Mouse (Mus musculus) lung, adult 2 months (tissue): ENCODE measurements around the gene Ethe1. TPM values are rescaled to one million over a fixed set of nuclear protein-coding genes. Genes with fewer than 3 reads are reported as not detected.

ENCODE experiments used
- DNase-seq: peaks from one replicate; pipeline ENCODE4 v3.0.0; 2022
- H3K4me1 ChIP-seq: fragments of 200-500 bp; 2 replicates; pipeline ENCODE4 v1.6.1; 2011; ENCODE audit warnings: low read length; ENCODE audit not compliant: control insufficient read depth, insufficient read depth
- H3K4me3 ChIP-seq: fragments of 200-500 bp; replicated peaks from 2 replicates; pipeline ENCODE3; 2011; ENCODE audit warnings: low read depth, mild to moderate bottlenecking, control low read depth, low read length; ENCODE audit errors: extremely low read depth
- CTCF ChIP-seq: fragments of 200-500 bp; IDR thresholded peaks from 2 replicates; pipeline ENCODE4 v1.5.1; 2011; ENCODE audit warnings: mild to moderate bottlenecking, low read length, control low read depth; ENCODE audit not compliant: insufficient read depth
- POLR2A ChIP-seq: fragments of 200-500 bp; IDR thresholded peaks from 2 replicates; pipeline ENCODE4 v1.6.1; 2011; ENCODE audit warnings: low read depth, mild to moderate bottlenecking, control low read depth, low read length, borderline replicate concordance; ENCODE audit errors: extremely low read depth
- WGBS: fragments of 180-500 bp; shearing (Covaris S2); methylation state at CpG from one replicate; pipeline ENCODE4 v1.1.7; 2018; 5-methylcytosine and 5-hydroxymethylcytosine counted together
- polyA plus RNA-seq: library from polyadenylated mRNA; depleted of rRNA; stranded (reverse); fragments of >200 nt; gene quantifications from 2 replicates; pipeline ENCODE4 v1.2.3, GENCODE M21; 2012

The Ethe1 gene
- polyA plus RNA-seq, 1 experiment, result 24.5 TPM

GRCm38 (mm10) chr7:24572455-24572854 is 14.9 kb upstream of the Ethe1 start:
- TF ChIP-seq POLR2A, result no peak
- no peak for TF ChIP-seq CTCF
- Histone ChIP-seq H3K4me1 (no peaks in the 10 kb centered on the region), H3K4me3 (no peak overlapping the region)
- WGBS, result 62% methylated on average over 5 of the region's 5 CpGs
- DNase-seq, result no peak

GRCm38 (mm10) chr7:24574224-24574796 is 13.0 kb upstream of the Ethe1 start:
- no peak for TF ChIP-seq POLR2A
- TF ChIP-seq CTCF, result no peak
- 48% methylated on average over 12 of the region's 12 CpGs for WGBS

GRCm38 (mm10) chr7:24577811-24578210 is 9.5 kb upstream of the Ethe1 start:
- Histone ChIP-seq H3K4me3 (no peak overlapping the region), H3K4me1 (no peaks in the 10 kb centered on the region)
- 89% methylated on average over 10 of the region's 10 CpGs for WGBS
- no peak for TF ChIP-seq POLR2A
- no peak for TF ChIP-seq CTCF
- DNase-seq, result no peak

More at GRCm38 (mm10) chr7:24574224-24574796, 13.0 kb upstream of the Ethe1 start:
- Histone ChIP-seq H3K4me3 (no peak overlapping the region), H3K4me1 (no peaks in the 10 kb centered on the region)
- DNase-seq, result no peak

- DNase-seq, result no peak
- TF ChIP-seq POLR2A (no peak), CTCF (no peak)
- Histone ChIP-seq H3K4me1 (peaks cover 7% of the 10 kb centered on the region; the same call in 1 of the 2 replicates), H3K4me3 (no peak overlapping the region)
- WGBS, result 83% methylated on average over 6 of the region's 6 CpGs
These were observed 2.5 kb upstream of the Ethe1 start for GRCm38 (mm10) chr7:24584876-24585275.

- TF ChIP-seq POLR2A (no peak), CTCF (no peak)
- 55% methylated on average over 16 of the region's 16 CpGs for WGBS
These were observed 1.3 kb upstream of the Ethe1 start for GRCm38 (mm10) chr7:24585995-24586394.

GRCm38 (mm10) chr7:24586828-24587227 is 515 bp upstream of the Ethe1 start:
- TF ChIP-seq POLR2A, result no peak
- no peak for TF ChIP-seq CTCF
- H3K4me1 ChIP-seq, result peaks cover 7% of the 10 kb centered on the region; the same call in 1 of the 2 replicates
- H3K4me3 ChIP-seq, result no peak overlapping the region
- no peak for DNase-seq
- WGBS, result 10% methylated on average over 8 of the region's 8 CpGs

More at GRCm38 (mm10) chr7:24585995-24586394, 1.3 kb upstream of the Ethe1 start:
- Histone ChIP-seq H3K4me3 (no peak overlapping the region), H3K4me1 (peaks cover 7% of the 10 kb centered on the region; the same call in 1 of the 2 replicates)
- no peak for DNase-seq

- Histone ChIP-seq H3K4me1 (peaks cover 7% of the 10 kb centered on the region; the same call in 1 of the 2 replicates), H3K4me3 (no peak overlapping the region)
- DNase-seq, result no peak
- WGBS, result 36% methylated on average over 13 of the region's 13 CpGs
- TF ChIP-seq CTCF (no peak), POLR2A (no peak)
These were observed 993 bp downstream of the Ethe1 start for GRCm38 (mm10) chr7:24588336-24588735.

GRCm38 (mm10) chr7:24591735-24592134 is 4.4 kb downstream of the Ethe1 start:
- no peak for TF ChIP-seq POLR2A
- TF ChIP-seq CTCF, result no peak
- peaks cover 7% of the 10 kb centered on the region; the same call in 1 of the 2 replicates for H3K4me1 ChIP-seq
- H3K4me3 ChIP-seq, result no peak overlapping the region
- WGBS, result 67% methylated on average over 5 of the region's 5 CpGs
- DNase-seq, result no peak

GRCm38 (mm10) chr7:24592163-24592562 is 4.8 kb downstream of the Ethe1 start:
- 49% methylated on average over 4 of the region's 4 CpGs for WGBS
- peaks cover 7% of the 10 kb centered on the region; the same call in 1 of the 2 replicates for H3K4me1 ChIP-seq
- no peak overlapping the region for H3K4me3 ChIP-seq
- DNase-seq, result no peak
- no peak for TF ChIP-seq CTCF
- no peak for TF ChIP-seq POLR2A

GRCm38 (mm10) chr7:24592781-24593180 is 5.4 kb downstream of the Ethe1 start:
- Histone ChIP-seq H3K4me3 (no peak overlapping the region), H3K4me1 (peaks cover 2% of the 10 kb centered on the region; the same call in 1 of the 2 replicates)
- TF ChIP-seq POLR2A, result no peak
- no peak for TF ChIP-seq CTCF
- DNase-seq, result no peak
- 79% methylated on average over 6 of the region's 6 CpGs for whole genome bisulfite sequencing
